Mouse (Mus musculus) gastrocnemius, adult 2 months (tissue): ENCODE measurements at regions not wholly inside any gene's neighbourhood (a gene's known extent, or its start where the extent isn't known, plus 50 kb on each side); places are given as distances from the start of the nearest gene placed in this dataset.

Experiments used
- DNase-seq: peaks from one replicate; pipeline ENCODE4 v3.0.0; 2022
- H3K27ac ChIP-seq: fragments of 200-600 bp; 2 replicates; pipeline ENCODE4 v1.8.1; 2022; ENCODE audit warnings: mild to moderate bottlenecking
- H3K4me3 ChIP-seq: fragments of 200-600 bp; 2 replicates; pipeline ENCODE4 v1.8.1; 2022; ENCODE audit warnings: mild to moderate bottlenecking, moderate library complexity
- CTCF ChIP-seq: fragments of 200-600 bp; IDR thresholded peaks from 2 replicates; pipeline ENCODE4 v1.8.1; 2022; ENCODE audit warnings: antibody characterized with exemption, mild to moderate bottlenecking, moderate library complexity
- intact Hi-C: fragments of 180-260 bp; cut with DNase I; formaldehyde crosslinking; loops from one replicate; pipeline ENCODE4 v1.15.1; 2025

GRCm38 (mm10) chr4:33583979-33584907 is 274.1 kb downstream of the Rngtt start:
- TF ChIP-seq CTCF = no peak
- Histone ChIP-seq H3K4me3 (no peak overlapping the region), H3K27ac (no peak overlapping the region)
- DNase-seq = no peak
- intact Hi-C loops = loop anchor here (10.0 kb wide), 1 partner anchor 169 kb away; no protein-coding TSS in a partner anchor

GRCm38 (mm10) chr4:33585821-33586220 is 275.7 kb downstream of the Rngtt start:
- intact Hi-C loops = loop anchor here (5.0 to 10.0 kb wide), 2 partner anchors 56 to 171 kb away; no protein-coding TSS in a partner anchor
- Histone ChIP-seq H3K27ac (no peak overlapping the region), H3K4me3 (no peak overlapping the region)
- no peak for DNase-seq
- no peak for TF ChIP-seq CTCF

- DNase-seq = no peak
- no peak overlapping the region for H3K4me3 ChIP-seq
- intact Hi-C loops = loop anchor here (5.0 to 10.0 kb wide), 2 partner anchors 56 to 171 kb away; no protein-coding TSS in a partner anchor
- peak overlapping the region; percentile 72; the same call in 1 of the 2 replicates for H3K27ac ChIP-seq
- no peak for TF ChIP-seq CTCF
Measured at GRCm38 (mm10) chr4:33586290-33586614, 276.1 kb downstream of the Rngtt start.

GRCm38 (mm10) chr4:33586615-33587451 is 276.7 kb downstream of the Rngtt start:
- peak overlapping the region; percentile 61 for H3K4me3 ChIP-seq
- peak; percentile 45 for TF ChIP-seq CTCF
- peak; percentile 69 for DNase-seq
- H3K27ac ChIP-seq = peak overlapping the region; percentile 72
- intact Hi-C loops = loop anchor here (5.0 to 10.0 kb wide), 2 partner anchors 55 to 172 kb away; no protein-coding TSS in a partner anchor

- DNase-seq = peak; percentile 62
Measured at GRCm38 (mm10) chr4:33587666-33588065, 277.6 kb downstream of the Rngtt start.

GRCm38 (mm10) chr4:33588127-33588526 is 278.0 kb downstream of the Rngtt start:
- intact Hi-C loops = loop anchor here (5.0 to 10.0 kb wide), 2 partner anchors 54 to 173 kb away; no protein-coding TSS in a partner anchor
- no peak for TF ChIP-seq CTCF
- DNase-seq = no peak

More at GRCm38 (mm10) chr4:33587666-33588065, 277.6 kb downstream of the Rngtt start:
- peak overlapping the region; percentile 61 for H3K4me3 ChIP-seq
- intact Hi-C loops = loop anchor here (5.0 to 10.0 kb wide), 2 partner anchors 55 to 173 kb away; no protein-coding TSS in a partner anchor
- H3K27ac ChIP-seq = peak overlapping the region; percentile 72
- TF ChIP-seq CTCF = no peak

GRCm38 (mm10) chr4:33589207-33589606 is 279.1 kb downstream of the Rngtt start:
- Histone ChIP-seq H3K4me3 (no peak overlapping the region), H3K27ac (no peak overlapping the region)
- intact Hi-C loops = loop anchor here (5.0 to 10.0 kb wide), 2 partner anchors 53 to 174 kb away; no protein-coding TSS in a partner anchor
- TF ChIP-seq CTCF = no peak
- DNase-seq = no peak

More at GRCm38 (mm10) chr4:33588127-33588526, 278.0 kb downstream of the Rngtt start:
- Histone ChIP-seq H3K4me3 (no peak overlapping the region), H3K27ac (peak overlapping the region; percentile 58)

GRCm38 (mm10) chr4:33594997-33595657 is 285.0 kb downstream of the Rngtt start:
- no peak for TF ChIP-seq CTCF
- Histone ChIP-seq H3K4me3 (no peak overlapping the region), H3K27ac (no peak overlapping the region)
- no peak for DNase-seq
- intact Hi-C loops = no loop called here

- no peak for TF ChIP-seq CTCF
- DNase-seq = no peak
- H3K4me3 ChIP-seq = no peak overlapping the region
- H3K27ac ChIP-seq = no peak overlapping the region
- intact Hi-C loops = no loop called here
Measured at GRCm38 (mm10) chr4:33595763-33596162, 285.7 kb downstream of the Rngtt start.

- Histone ChIP-seq H3K27ac (no peak overlapping the region), H3K4me3 (no peak overlapping the region)
- intact Hi-C loops = no loop called here
- no peak for TF ChIP-seq CTCF
- no peak for DNase-seq
Measured at GRCm38 (mm10) chr4:33599966-33600365, 289.9 kb downstream of the Rngtt start.

GRCm38 (mm10) chr4:33600805-33601204 is 290.7 kb downstream of the Rngtt start:
- Histone ChIP-seq H3K4me3 (no peak overlapping the region), H3K27ac (no peak overlapping the region)
- intact Hi-C loops = no loop called here
- TF ChIP-seq CTCF = no peak
- DNase-seq = no peak

- no peak for DNase-seq
- H3K4me3 ChIP-seq = no peak overlapping the region
- no peak overlapping the region for H3K27ac ChIP-seq
- no peak for TF ChIP-seq CTCF
- intact Hi-C loops = no loop called here
Measured at GRCm38 (mm10) chr4:33604636-33605035, 294.5 kb downstream of the Rngtt start.
